Mouse (Mus musculus) mesoderm, embryonic 11.5 days (tissue): Measurements from ENCODE around the gene Tsen2.

ENCODE experiments used
- DNase-seq: peaks from one replicate; pipeline ENCODE4 v3.0.0-alpha.2; 2012; ENCODE audit warnings: low read depth, low spot score

Gene Tsen2

GRCm38 (mm10) chr6:115541676-115542275 lies 2.7 kb upstream of the Tsen2 start:
- no peak for DNase-seq

DNA sequence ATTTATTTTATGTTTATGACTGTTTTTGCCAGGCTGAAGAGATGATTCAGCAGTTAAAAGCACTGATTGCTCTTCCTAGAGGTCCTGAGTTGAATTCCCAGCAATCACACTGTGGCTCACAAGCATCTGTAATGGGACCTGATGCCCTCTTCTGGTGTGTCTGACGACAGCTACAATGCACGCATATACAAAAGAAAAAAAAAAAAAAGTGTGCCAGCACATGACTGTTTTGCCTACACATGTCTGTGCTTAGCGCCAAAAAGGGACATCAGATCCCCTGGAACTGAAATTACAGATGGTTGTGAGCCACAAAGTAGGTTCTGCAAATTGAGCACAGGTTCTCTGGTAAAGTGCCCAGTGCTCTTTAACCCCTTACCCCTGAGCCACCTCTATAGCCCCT lies 2.1 kb upstream of the Tsen2 start:
- DNase-seq = no peak

GRCm38 (mm10) chr6:115546276-115546675 lies 1.8 kb downstream of the Tsen2 start:
- peak; percentile 35 for DNase-seq

- DNase-seq = no peak
Observed at GRCm38 (mm10) chr6:115555485-115555884, 11.0 kb downstream of the Tsen2 start.

- DNase-seq = no peak
Observed at GRCm38 (mm10) chr6:115558176-115558575, 13.7 kb downstream of the Tsen2 start.

DNA sequence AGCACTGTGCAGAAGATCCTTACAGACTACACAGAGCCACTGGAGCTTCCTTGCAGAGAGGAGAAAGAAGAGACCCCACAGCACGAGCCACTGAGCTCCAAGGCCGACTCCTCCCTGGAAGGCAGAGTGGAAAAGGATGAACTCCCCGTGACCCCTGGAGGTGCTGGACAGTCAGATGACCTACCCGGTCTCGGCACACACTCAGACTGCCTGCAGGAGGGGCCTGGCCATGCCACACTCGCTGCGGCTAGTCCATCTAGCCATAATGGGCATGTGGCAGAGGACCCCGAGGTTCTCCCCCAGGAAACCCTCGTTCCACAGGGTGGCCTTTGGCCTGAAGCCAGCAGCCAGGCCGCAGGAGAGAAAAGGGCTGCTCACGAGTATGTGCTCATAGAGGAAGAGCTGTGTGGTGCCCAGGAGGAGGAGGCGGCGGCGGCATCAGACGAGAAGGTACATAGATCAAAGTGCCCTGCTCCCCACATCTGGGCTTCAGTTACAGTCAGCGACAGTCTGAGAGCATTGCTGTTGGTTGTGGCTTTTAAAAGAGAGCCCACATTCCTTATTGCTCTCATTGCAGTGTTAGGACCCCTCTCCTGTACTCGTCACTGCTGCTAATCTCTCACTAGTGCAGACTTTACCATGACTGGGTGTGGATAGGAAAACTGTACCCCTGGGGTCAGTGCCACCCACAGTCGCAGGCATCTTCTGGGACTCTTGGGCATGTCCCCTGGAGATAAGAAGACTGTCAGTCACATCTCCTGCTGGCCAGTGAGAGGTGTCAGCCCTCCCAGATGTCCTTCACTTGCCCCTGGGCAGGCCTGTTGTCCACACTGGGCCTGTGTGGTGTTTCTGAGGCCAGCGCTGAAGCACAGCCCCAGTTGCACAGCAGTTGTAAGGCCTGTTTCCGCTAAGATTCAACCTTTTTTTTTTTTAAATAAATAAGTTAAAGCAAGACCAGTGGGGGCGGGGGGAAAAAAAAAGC lies 15.5 kb downstream of the Tsen2 start:
- DNase-seq = peak; percentile 6

GRCm38 (mm10) chr6:115565479-115566045 lies 21.1 kb downstream of the Tsen2 start:
- DNase-seq = no peak

- no peak for DNase-seq
Observed at GRCm38 (mm10) chr6:115574171-115574570, 29.7 kb downstream of the Tsen2 start.

DNA sequence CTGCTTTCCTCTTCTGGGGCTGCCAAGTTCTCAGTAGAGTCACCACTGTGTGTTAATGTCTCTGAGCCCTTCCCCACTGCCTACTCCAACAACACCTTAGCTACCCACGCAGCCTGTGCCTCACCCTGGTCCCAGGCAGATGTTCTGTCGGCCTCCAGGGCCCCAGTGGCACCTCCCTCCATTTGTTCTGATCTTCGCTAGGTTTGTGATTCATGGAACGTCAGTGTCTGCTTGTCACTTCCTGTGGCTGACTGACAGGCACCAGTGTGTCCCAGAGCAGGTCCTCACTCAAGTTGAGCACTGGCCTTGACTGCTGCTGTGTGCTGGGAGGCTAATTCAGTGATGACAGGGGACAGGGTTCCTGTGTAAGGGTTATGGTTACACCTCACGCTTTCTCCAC lies 32.9 kb downstream of the Tsen2 start:
- no peak for DNase-seq

GRCm38 (mm10) chr6:115577941-115578340 lies 33.5 kb downstream of the Tsen2 start:
- DNase-seq = no peak

DNA sequence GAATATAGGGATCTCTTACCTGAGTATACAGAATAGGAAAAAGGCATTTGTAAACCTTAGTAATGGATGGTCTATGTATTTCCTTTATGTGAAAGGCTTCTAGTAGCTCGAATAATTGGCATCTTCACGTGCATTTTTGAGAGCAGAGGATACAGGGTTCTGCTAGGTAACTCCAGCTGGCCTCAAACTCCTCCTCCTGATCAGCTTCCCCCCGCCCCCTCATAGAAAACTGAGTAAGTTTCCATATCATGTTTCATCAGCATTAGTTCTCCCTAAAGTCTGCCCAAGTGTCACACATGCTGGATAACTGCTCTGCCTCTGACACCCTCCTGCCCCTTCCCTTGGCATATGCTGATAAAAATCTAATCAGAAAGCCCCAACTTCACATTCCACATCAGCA lies 36.3 kb downstream of the Tsen2 start:
- DNase-seq = no peak

DNA sequence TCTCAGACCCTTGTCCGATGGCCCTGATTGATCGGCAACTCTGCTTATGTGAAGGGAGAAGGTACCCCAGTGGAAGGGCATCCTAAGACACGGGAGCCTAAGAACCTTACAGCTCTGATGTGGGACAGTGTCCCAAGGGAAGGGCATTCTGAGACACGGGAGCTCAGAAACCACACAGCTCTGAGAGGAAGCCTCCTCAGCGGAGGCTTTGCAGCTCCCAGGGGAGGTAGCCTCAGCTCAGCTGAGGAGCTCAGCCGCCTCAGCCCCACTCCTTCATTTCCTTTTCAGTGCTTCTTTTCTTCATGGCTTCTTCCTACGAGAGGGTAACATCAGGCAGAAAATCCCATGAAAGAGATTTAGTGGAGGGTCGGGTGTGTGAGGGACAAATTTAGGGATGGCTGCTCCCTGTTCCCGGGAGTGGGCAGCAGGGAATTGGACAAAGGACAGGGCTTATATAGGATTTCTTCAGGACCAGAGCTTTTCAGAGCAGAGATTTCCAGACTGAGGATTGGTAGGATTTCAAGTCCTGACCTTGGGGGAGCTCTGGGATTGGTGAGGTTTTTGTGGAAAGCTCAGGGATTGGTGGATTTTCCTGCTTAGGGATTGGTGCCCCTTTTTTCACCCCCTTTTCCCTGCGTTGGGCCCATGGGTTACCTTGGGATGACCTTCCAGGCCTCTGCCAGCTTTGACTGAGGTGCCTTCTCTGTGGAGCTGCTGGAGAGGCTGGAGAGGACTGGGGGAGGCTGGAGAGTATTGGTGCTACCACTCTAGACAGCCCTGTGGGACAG lies 38.1 kb downstream of the Tsen2 start:
- DNase-seq = no peak

DNA sequence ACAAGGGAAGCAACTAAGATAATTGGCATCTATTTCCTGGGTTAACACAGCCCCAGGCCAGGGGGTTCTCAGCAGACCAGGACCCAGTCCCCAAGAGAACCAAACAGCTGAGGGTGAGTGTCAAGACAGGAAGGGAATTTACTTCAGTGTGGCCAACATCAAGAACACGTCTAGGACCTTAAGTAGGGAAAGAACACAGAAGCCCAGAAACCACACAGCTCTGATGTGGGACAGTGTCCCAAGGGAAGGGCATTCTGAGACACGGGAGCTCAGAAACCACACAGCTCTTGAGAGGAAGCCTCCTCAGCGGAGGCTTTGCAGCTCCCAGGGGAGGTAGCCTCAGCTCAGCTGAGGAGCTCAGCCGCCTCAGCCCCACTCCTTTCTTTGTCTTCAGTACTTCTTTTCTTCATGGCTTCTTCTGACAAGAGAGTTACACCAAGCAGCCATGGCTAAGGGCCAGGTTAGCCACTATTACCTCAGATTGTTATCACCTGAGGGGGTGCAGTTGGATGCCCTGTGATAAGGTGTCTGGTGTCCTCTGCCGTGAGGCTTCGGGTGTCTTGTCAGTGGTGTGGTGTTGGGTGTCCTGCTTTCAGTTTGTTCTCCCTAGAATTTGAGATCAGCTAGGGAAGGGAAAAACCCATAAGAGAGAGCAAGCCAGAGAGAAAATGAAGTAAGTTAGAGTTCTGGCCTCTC lies 39.1 kb downstream of the Tsen2 start:
- no peak for DNase-seq

DNA sequence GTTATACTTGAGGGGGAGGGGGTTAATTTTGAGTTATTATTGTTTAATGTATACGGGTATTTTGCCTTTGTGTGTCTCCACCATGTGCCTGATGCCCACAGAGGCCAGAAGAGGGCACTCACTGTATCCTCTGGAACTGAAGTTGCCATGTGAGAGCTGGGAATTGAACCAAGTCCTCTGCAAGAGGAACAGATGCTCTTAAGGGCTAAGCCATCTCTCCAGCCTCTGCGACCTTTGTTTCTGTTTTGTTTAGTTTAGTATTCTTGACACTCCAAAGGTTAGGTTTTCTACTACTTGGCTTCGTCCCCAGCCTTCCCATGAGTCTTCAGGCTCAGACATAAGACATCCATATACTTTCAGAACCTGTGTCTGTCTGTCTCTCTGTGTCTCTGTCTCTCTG lies 39.7 kb downstream of the Tsen2 start:
- DNase-seq = no peak

DNA sequence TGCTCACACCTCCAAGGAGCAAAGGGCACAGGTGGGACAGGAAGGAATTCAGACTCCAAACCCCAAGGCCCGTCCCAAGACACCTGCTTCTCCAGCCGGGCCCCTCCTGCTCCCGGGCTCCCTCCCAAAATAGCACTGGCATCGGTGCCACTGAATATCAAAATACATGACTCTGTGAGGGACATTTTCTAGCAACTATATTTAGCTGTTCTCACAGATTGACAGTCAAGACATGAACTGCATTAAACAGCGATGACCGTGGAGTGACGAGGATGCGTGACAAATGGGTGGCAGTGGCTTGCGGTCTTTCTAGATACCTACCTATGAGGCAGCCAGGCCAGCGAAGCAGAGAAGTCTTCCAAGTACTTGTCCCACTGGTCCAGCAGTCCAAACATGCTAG lies 41.9 kb downstream of the Tsen2 start:
- no peak for DNase-seq

- no peak for DNase-seq
Observed at GRCm38 (mm10) chr6:115591692-115592359, 47.4 kb downstream of the Tsen2 start.

DNA sequence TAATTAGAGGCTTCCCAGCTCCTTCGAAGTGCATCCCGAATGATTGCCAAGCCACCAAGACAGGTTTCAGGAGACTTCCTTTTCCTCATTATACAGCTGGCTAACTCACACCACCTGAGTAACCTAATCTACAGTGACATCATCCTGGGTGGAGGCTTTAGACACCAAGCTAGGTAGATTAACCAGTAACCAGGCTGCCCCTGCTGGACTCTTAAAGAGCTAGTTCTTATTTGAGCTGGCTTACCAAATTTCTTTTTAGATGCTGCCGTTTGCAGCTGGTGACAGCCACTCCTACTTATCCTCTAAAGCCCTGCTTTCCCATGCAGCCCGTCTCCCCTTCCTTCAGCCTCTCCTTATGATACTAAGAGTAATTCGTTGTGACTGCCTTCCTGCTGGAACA lies 48.0 kb downstream of the Tsen2 start, which contains the start of gene Mkrn2os:
Gene Mkrn2os (minus strand): TSS at position 119 of the 400 bp plus-strand sequence.
- DNase-seq = no peak

- DNase-seq = no peak
Observed at GRCm38 (mm10) chr6:115593252-115593651, 48.8 kb downstream of the Tsen2 start.

- DNase-seq = no peak
Observed at GRCm38 (mm10) chr6:115594463-115594862, 50.0 kb downstream of the Tsen2 start.

DNA sequence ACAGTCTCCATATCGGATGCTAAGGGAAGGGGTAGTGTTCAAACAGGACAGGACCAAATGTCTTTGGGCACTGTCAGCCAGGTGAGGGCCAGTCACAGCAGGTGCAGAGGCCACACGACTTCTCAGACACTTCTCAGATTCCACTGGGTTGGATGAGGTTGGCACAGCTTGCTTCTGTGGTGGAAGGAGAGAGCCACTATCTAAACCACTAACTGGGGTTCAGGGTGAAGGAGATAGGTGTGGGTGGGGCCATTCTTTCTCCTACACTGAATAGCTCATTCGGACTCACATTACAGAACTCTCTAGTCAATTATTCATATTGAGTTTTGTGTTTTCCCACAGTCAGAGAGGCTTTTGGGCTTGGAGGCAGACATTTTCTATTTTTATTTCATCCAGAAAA lies 51.2 kb downstream of the Tsen2 start:
- no peak for DNase-seq

GRCm38 (mm10) chr6:115601322-115601714 lies 56.9 kb downstream of the Tsen2 start:
- peak; percentile 13 for DNase-seq
